Mouse (Mus musculus) left cerebral cortex, adult 2 months (tissue): ENCODE measurements at regions not wholly inside any gene's neighbourhood (a gene's known extent, or its start where the extent isn't known, plus 50 kb on each side); places are given as distances from the start of the nearest gene placed in this dataset.
A peak's percentile ranks its signal among the peaks of the same experiment; 100 is the strongest.

Experiments used
- DNase-seq, 2 experiments: peaks; one replicate each; pipeline ENCODE4 v3.0.0; 2021 to 2022; ENCODE audit warnings: low spot score in 2 of 2, mixed read lengths in 1 of 2; ENCODE audit errors: extremely low spot score in 1 of 2
- H3K27ac ChIP-seq: fragments of 200-600 bp; 2 replicates; pipeline ENCODE4 v1.8.1; 2022
- H3K4me3 ChIP-seq: fragments of 200-600 bp; 2 replicates; pipeline ENCODE4 v1.8.1; 2022
- CTCF ChIP-seq: fragments of 200-600 bp; IDR thresholded peaks from 2 replicates; pipeline ENCODE4 v1.8.1; 2022; ENCODE audit warnings: antibody characterized with exemption, mild to moderate bottlenecking, moderate library complexity
- intact Hi-C: fragments of 180-260 bp; cut with DNase I; formaldehyde crosslinking; loops from one replicate; pipeline ENCODE4 v1.15.1; 2025

DNA sequence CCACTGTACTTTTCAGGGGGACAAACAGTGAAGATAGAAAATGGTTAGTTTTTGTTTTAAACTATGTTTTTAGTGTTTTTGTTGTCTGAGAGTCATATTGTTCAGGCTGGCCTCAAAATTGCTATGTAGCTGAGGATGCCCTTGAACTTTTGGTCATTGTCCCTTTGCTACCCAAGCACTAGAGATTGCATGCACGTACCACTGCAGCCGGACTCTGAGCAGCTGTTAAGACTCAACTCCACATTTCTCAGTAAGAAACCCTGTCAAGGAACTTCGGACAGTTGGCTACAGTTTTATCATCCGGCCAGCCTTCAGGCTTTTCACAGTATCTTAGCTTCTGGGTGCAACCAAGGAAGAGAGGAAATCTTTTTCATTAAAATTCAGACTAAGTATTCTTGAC, 173.9 kb upstream of the Fam19a1 start:
- no peak overlapping the region for H3K4me3 ChIP-seq
- no peak overlapping the region for H3K27ac ChIP-seq
- no peak for DNase-seq
- intact Hi-C loops, result no loop called here
- TF ChIP-seq CTCF, result no peak

DNA sequence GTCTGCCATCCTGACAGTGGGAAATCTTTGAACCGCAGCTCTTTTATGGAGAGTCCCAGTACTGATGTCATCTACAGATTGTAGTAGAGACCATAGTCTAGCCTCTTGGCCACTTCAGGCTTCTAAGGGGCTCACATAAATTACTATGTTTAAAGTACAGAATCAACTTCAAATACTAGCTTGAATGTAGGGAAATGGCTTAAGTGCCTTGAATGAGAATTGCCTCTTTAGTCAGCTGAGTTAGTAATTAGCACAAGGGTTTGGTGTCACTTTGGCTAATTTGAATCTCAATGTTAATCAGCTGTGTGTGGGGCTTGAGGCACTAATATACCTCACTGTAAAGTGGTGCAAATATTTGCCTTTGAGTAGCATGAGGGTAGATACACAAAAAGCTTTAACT, 152.2 kb upstream of the Fam19a1 start:
- no peak for DNase-seq
- Histone ChIP-seq H3K27ac (no peak overlapping the region), H3K4me3 (no peak overlapping the region)
- intact Hi-C loops, result no loop called here
- no peak for TF ChIP-seq CTCF

DNA sequence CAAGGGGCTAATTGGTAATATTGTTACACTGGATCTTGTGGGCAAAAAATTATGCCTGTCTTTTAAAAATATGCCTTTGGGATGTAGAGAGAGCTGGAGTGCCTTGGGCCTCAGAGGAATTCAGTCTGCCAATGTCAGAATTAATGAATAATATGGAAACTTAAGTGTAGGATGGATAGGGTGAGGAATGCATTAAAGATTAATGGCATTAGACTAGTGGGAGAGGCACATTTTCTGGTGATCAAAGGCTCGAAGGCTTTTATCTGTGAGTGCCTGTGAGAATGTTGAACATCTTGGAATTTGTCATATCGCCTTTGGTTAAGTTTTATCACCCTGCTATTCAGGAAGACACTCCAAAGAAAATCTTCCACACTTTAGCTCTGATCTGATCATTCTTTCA, 146.7 kb upstream of the Fam19a1 start:
- no peak for DNase-seq
- TF ChIP-seq CTCF, result no peak
- H3K27ac ChIP-seq, result no peak overlapping the region
- H3K4me3 ChIP-seq, result no peak overlapping the region
- intact Hi-C loops, result no loop called here

DNA sequence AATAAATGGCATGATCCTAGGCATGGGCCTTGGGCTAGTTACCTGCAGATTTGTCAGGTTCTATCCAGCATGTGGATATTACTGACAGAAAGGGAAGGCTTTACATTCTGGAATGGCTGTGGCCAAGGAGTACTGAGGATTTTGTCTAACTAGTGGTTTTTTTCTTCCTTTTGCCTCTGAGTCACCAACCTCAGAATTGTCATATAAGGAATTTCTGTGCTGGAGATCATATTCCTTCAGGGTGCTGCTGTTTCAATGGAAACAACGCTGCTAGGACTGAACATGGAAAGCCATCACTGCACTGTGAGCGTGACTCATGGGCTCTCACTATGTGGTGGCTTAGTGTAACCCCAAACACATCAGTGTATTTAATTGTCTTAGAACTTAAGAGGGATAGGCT, 137.0 kb upstream of the Fam19a1 start:
- no peak for DNase-seq
- no peak for TF ChIP-seq CTCF
- H3K27ac ChIP-seq, result no peak overlapping the region
- H3K4me3 ChIP-seq, result no peak overlapping the region
- intact Hi-C loops, result no loop called here

DNA sequence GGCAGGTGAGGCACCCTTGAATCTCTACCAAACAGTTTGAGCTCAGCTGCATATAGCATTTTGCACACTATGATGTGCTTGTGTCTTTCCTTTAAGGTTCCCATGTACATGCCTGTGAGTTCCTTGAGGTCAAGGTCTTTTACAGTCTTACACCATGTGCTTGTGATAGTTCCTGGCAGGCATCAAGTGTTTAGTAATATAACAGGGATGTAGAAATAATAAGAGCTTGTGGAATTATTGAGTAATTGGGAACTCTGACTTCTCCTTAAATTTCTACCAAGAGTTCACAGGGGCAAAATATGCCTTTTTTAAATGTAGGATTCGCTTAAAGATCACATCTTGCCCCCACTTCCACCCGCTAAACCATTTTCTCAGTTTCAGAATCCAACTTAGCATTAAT, 115.9 kb upstream of the Fam19a1 start:
- DNase-seq, result no peak
- no peak overlapping the region for H3K4me3 ChIP-seq
- no peak overlapping the region for H3K27ac ChIP-seq
- no peak for TF ChIP-seq CTCF
- intact Hi-C loops, result no loop called here

DNA sequence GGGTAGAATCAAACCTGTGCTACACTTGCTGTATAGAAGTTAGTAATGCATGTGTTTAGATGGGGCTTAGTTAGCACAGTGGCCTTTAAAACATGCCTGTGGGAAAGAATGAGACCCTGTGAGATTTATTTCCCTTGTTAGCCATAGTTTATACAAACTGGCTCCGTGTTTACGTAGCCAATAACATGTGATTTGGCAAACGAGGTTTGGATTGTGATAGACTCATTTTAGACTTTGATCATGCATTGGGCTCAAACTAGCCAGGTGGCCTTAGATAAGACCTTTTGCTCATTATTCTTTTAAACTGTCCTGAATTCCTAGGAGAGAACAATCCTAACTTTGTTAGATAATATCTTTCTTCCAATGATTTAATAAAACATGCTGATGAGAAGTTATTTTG, 115.2 kb upstream of the Fam19a1 start:
- H3K27ac ChIP-seq, result no peak overlapping the region
- no peak for DNase-seq
- intact Hi-C loops, result no loop called here
- H3K4me3 ChIP-seq, result no peak overlapping the region
- TF ChIP-seq CTCF, result no peak

DNA sequence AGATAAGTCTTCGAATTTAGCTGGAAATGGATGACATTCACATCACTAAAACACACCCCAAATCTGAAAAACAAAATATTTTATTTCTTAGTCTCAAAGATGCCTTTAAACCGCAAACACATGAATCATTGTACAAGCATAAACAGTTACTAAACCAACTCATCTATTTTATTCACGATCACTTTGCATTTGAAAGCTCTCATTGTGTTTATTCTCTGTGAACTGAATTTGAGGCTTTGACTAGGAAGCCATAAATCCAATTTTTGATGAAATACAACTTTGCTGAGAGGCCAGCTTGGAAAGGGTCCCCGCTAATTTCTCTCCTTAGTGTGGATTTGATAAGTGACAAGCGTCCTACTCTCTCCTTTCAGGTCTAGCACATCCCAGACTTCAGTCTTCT, 113.5 kb upstream of the Fam19a1 start:
- intact Hi-C loops, result no loop called here
- no peak overlapping the region for H3K4me3 ChIP-seq
- DNase-seq, result no peak
- no peak for TF ChIP-seq CTCF
- H3K27ac ChIP-seq, result no peak overlapping the region

DNA sequence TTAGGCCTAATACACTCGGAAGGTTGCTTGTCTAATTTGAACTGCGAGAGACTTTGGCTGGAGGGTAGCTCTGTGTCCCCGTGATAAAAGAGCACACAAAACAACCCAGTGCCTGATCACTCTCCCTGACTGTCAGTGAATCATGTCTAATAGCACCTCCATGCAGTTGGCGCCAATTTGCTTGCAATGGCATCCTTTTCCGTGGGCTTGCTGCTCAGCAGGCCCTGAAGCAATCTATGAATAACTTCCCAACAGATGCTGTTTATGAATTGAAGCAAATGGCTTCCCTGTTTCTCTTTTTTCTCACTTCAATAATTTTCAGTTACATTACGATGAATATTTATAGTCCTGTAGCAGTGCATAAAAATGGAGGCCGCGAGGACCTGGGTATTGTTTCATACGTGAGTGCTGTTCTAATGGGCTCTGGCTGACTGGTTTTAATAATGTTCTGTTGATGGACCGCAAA, 112.9 kb upstream of the Fam19a1 start:
- H3K4me3 ChIP-seq, result no peak overlapping the region
- intact Hi-C loops, result no loop called here
- TF ChIP-seq CTCF, result no peak
- H3K27ac ChIP-seq, result no peak overlapping the region
- peak; percentile 18 to 24 for DNase-seq

DNA sequence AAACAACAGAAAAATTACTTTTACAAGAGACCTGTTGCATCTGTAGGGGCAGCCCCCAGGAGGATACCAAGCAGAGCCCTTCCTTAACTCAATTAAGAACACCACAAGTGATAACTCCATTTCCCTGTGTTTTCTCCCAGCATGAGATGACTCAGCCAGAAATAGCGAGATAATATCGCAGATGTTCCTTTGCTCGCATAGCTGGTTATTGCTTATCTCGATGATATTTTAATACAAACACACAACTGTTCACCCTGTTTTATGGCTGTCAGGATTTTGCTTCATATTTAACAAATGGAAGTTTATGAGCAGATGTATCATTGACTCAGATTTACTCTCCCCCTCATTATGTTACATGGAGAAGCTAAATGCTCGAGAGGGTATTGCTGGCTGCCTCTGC, 101.7 kb upstream of the Fam19a1 start:
- no peak overlapping the region for H3K27ac ChIP-seq
- no peak for DNase-seq
- TF ChIP-seq CTCF, result no peak
- H3K4me3 ChIP-seq, result no peak overlapping the region
- intact Hi-C loops, result no loop called here

DNA sequence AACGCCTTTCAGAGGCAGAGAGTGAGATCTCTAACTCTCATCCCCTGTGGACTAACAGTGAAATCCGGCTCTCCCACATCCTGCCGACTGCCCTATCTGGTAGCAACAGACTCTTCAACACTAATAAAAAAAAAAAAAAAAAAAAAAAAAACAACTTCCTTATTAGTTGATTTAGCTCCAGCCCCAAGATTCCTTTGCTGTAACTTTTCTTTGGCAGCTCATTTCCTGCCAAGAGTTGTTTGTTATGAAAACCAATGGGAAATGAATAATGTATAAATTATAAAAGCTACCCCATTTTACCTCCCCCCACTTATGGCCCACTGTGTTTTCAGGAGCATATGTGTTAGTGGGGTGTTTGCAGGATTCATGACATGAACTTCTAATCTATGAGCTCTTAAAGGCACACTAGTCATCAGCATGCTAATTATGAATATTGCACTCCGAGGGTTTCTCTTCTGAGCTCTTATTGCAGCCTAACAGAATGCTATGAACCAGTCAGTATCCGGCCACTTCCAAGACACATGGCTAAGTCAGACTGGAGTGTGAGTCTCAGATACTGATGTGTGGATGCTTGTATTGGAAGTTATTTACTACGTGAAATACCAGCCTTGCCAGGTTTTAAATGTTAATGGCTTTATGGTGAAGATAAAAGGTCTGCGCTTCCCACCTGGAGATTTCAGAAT, 84.8 kb upstream of the Fam19a1 start:
- H3K4me3 ChIP-seq, result no peak overlapping the region
- intact Hi-C loops, result no loop called here
- no peak for DNase-seq
- TF ChIP-seq CTCF, result no peak
- H3K27ac ChIP-seq, result no peak overlapping the region

DNA sequence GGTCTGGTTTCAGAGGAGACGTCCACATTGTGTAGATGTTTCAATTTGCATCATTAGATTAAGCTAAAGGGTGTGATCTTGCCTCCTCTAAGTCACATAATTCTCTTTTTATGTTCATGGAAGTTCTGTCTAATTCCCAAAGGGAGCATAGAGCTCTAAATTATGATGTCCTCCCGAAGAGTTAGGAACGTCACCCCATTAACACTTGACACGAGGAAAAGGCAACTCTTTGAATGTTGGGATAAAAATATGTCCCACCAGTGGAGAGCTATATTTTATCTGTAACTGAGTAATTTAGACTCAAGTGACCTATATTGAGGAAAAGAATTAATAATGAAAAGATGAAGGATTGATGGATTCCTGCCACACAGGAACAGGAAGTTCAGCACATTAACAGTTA, 69.2 kb upstream of the Fam19a1 start:
- DNase-seq, result no peak
- no peak overlapping the region for H3K4me3 ChIP-seq
- intact Hi-C loops, result loop anchor here (1.0 kb wide), 1 partner anchor 55 kb away; no protein-coding TSS in a partner anchor
- TF ChIP-seq CTCF, result no peak
- no peak overlapping the region for H3K27ac ChIP-seq

DNA sequence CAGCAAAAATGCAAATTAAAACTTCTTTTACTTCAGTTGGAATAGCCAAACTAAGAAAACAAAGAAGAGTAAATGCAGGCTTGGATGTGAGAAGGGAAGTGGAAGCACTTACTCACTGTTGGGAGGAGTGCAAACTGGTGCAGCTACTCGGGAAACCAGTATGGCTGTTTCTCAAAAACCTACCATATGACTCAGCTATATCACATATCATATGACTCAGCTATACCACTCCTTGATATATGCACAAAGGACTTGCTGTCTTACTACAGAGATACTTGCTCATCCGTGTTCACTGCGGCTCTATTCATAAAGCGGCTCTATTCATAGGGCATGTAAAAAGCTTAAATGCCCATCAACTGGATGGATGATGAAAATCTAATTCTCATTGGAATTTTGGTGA, 59.5 kb upstream of the Fam19a1 start:
- Histone ChIP-seq H3K27ac (no peak overlapping the region), H3K4me3 (no peak overlapping the region)
- TF ChIP-seq CTCF, result no peak
- intact Hi-C loops, result loop anchor here (2.0 kb wide), 1 partner anchor 45 kb away; no protein-coding TSS in a partner anchor
- DNase-seq, result no peak

DNA sequence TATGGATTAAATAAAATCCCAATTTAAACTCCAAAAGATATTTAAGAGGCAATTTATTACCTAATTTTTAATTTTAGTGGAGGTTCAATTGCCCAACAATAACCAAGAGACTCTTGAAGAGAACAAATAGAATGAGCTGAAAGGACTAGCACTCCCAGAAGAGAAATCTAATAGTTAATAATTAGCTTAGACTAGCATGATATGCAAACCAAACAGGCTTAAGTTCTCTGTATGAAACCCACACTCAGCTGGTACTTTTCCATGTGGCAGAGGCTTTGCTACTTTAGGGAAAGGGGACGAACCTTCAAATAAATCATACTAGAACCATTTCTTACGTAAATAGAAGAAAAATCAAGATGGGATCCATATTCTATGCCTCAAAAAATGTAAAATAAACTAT, 55.9 kb upstream of the Fam19a1 start:
- Histone ChIP-seq H3K4me3 (no peak overlapping the region), H3K27ac (no peak overlapping the region)
- intact Hi-C loops, result no loop called here
- no peak for TF ChIP-seq CTCF
- DNase-seq, result no peak
